Mouse (Mus musculus): ENCODE measurements at regions not wholly inside any gene's neighbourhood (a gene's known extent, or its start where the extent isn't known, plus 50 kb on each side); places are given as distances from the start of the nearest gene placed in this dataset.

- Histone ChIP-seq H3K9ac (ENCODE audit: low read depth, low read length) (no peak overlapping the region), H3K9me3 (ENCODE audit: control insufficient read depth, low read length) (no peaks in the 10 kb centered on the region), H3K36me3 (ENCODE audit: control insufficient read depth, insufficient read depth, low read length) (no peaks in the 10 kb centered on the region), H3K27ac (ENCODE audit: low read depth, low read length) (no peak overlapping the region), H3K4me1 (replicated peaks; ENCODE audit: control insufficient read depth, insufficient read depth, low read length) (no peaks in the 10 kb centered on the region), H3K4me3 (ENCODE audit: low read depth, low read length) (no peak overlapping the region), H3K27me3 (ENCODE audit: control insufficient read depth, insufficient read depth, low read length) (no peaks in the 10 kb centered on the region), H3K4me2 (replicated peaks; ENCODE audit: low read depth, low read length) (no peak overlapping the region)
- DNase-seq (ENCODE audit: low spot score), result peak; percentile 6
- no peak for ATAC-seq (ENCODE audit: low FRiP score)
- WGBS, result 77% methylated on average over 1 of the region's 1 CpGs
Observed at GRCm38 (mm10) chr15:70276838-70277237, 3557.5 kb upstream of the Gm6569 start.

- no peaks in the 10 kb centered on the region for H3K36me3 ChIP-seq (ENCODE audit: control insufficient read depth, insufficient read depth, low read length)
- H3K27ac ChIP-seq (ENCODE audit: low read depth, low read length), result no peak overlapping the region
- no peaks in the 10 kb centered on the region for H3K27me3 ChIP-seq (ENCODE audit: control insufficient read depth, insufficient read depth, low read length)
- ATAC-seq (ENCODE audit: low FRiP score) (no peak), DNase-seq (ENCODE audit: low spot score) (no peak)
- H3K9me3 ChIP-seq (ENCODE audit: control insufficient read depth, low read length), result no peaks in the 10 kb centered on the region
- no peaks in the 10 kb centered on the region for H3K4me1 ChIP-seq (replicated peaks; ENCODE audit: control insufficient read depth, insufficient read depth, low read length)
- WGBS, result 51% methylated on average over 2 of the region's 2 CpGs
- H3K4me2 ChIP-seq (replicated peaks; ENCODE audit: low read depth, low read length), result no peak overlapping the region
- H3K9ac ChIP-seq (ENCODE audit: low read depth, low read length), result no peak overlapping the region
- H3K4me3 ChIP-seq (ENCODE audit: low read depth, low read length), result no peak overlapping the region
Observed at GRCm38 (mm10) chr15:70321781-70322180, 3512.6 kb upstream of the Gm6569 start.

- Histone ChIP-seq H3K9ac (ENCODE audit: low read depth, low read length) (no peak overlapping the region), H3K4me1 (replicated peaks; ENCODE audit: control insufficient read depth, insufficient read depth, low read length) (no peaks in the 10 kb centered on the region), H3K27ac (ENCODE audit: low read depth, low read length) (no peak overlapping the region), H3K4me3 (ENCODE audit: low read depth, low read length) (no peak overlapping the region), H3K4me2 (replicated peaks; ENCODE audit: low read depth, low read length) (no peak overlapping the region), H3K27me3 (ENCODE audit: control insufficient read depth, insufficient read depth, low read length) (no peaks in the 10 kb centered on the region), H3K36me3 (ENCODE audit: control insufficient read depth, insufficient read depth, low read length) (no peaks in the 10 kb centered on the region), H3K9me3 (ENCODE audit: control insufficient read depth, low read length) (no peaks in the 10 kb centered on the region)
- 81% methylated on average over 1 of the region's 1 CpGs for WGBS
- DNase-seq (ENCODE audit: low spot score) (no peak), ATAC-seq (ENCODE audit: low FRiP score) (no peak)
Observed at GRCm38 (mm10) chr15:70339241-70339640, 3495.1 kb upstream of the Gm6569 start.

- ATAC-seq (ENCODE audit: low FRiP score) (no peak), DNase-seq (ENCODE audit: low spot score) (no peak)
- Histone ChIP-seq H3K9ac (ENCODE audit: low read depth, low read length) (no peak overlapping the region), H3K4me3 (ENCODE audit: low read depth, low read length) (no peak overlapping the region), H3K9me3 (ENCODE audit: control insufficient read depth, low read length) (no peaks in the 10 kb centered on the region), H3K27ac (ENCODE audit: low read depth, low read length) (no peak overlapping the region), H3K4me2 (replicated peaks; ENCODE audit: low read depth, low read length) (no peak overlapping the region), H3K36me3 (ENCODE audit: control insufficient read depth, insufficient read depth, low read length) (no peaks in the 10 kb centered on the region), H3K27me3 (ENCODE audit: control insufficient read depth, insufficient read depth, low read length) (no peaks in the 10 kb centered on the region), H3K4me1 (replicated peaks; ENCODE audit: control insufficient read depth, insufficient read depth, low read length) (no peaks in the 10 kb centered on the region)
Observed at GRCm38 (mm10) chr15:70341401-70341800, 3493.0 kb upstream of the Gm6569 start.

- Histone ChIP-seq H3K36me3 (ENCODE audit: control insufficient read depth, insufficient read depth, low read length) (no peaks in the 10 kb centered on the region), H3K4me2 (replicated peaks; ENCODE audit: low read depth, low read length) (no peak overlapping the region), H3K4me3 (ENCODE audit: low read depth, low read length) (no peak overlapping the region), H3K27me3 (ENCODE audit: control insufficient read depth, insufficient read depth, low read length) (no peaks in the 10 kb centered on the region), H3K27ac (ENCODE audit: low read depth, low read length) (no peak overlapping the region), H3K4me1 (replicated peaks; ENCODE audit: control insufficient read depth, insufficient read depth, low read length) (no peaks in the 10 kb centered on the region), H3K9me3 (ENCODE audit: control insufficient read depth, low read length) (no peaks in the 10 kb centered on the region), H3K9ac (ENCODE audit: low read depth, low read length) (no peak overlapping the region)
- no peak for DNase-seq (ENCODE audit: low spot score)
- ATAC-seq (ENCODE audit: low FRiP score), result no peak
- 89% methylated on average over 10 of the region's 10 CpGs for WGBS
Observed at GRCm38 (mm10) chr15:70357961-70358360, 3476.4 kb upstream of the Gm6569 start.

GRCm38 (mm10) chr15:70384631-70385030 lies 3449.7 kb upstream of the Gm6569 start:
- Histone ChIP-seq H3K27me3 (ENCODE audit: control insufficient read depth, insufficient read depth, low read length) (no peaks in the 10 kb centered on the region), H3K4me3 (ENCODE audit: low read depth, low read length) (no peak overlapping the region), H3K9ac (ENCODE audit: low read depth, low read length) (no peak overlapping the region), H3K27ac (ENCODE audit: low read depth, low read length) (no peak overlapping the region), H3K9me3 (ENCODE audit: control insufficient read depth, low read length) (no peaks in the 10 kb centered on the region), H3K4me1 (replicated peaks; ENCODE audit: control insufficient read depth, insufficient read depth, low read length) (no peaks in the 10 kb centered on the region), H3K36me3 (ENCODE audit: control insufficient read depth, insufficient read depth, low read length) (no peaks in the 10 kb centered on the region), H3K4me2 (replicated peaks; ENCODE audit: low read depth, low read length) (no peak overlapping the region)
- DNase-seq (ENCODE audit: low spot score) (no peak), ATAC-seq (ENCODE audit: low FRiP score) (no peak)
- 81% methylated on average over 1 of the region's 1 CpGs for WGBS

- no peaks in the 10 kb centered on the region for H3K4me1 ChIP-seq (replicated peaks; ENCODE audit: control insufficient read depth, insufficient read depth, low read length)
- H3K36me3 ChIP-seq (ENCODE audit: control insufficient read depth, insufficient read depth, low read length), result no peaks in the 10 kb centered on the region
- no peak overlapping the region for H3K27ac ChIP-seq (ENCODE audit: low read depth, low read length)
- H3K9me3 ChIP-seq (ENCODE audit: control insufficient read depth, low read length), result no peaks in the 10 kb centered on the region
- no peak for DNase-seq (ENCODE audit: low spot score)
- no peak overlapping the region for H3K9ac ChIP-seq (ENCODE audit: low read depth, low read length)
- ATAC-seq (ENCODE audit: low FRiP score), result no peak
- no peaks in the 10 kb centered on the region for H3K27me3 ChIP-seq (ENCODE audit: control insufficient read depth, insufficient read depth, low read length)
- H3K4me2 ChIP-seq (replicated peaks; ENCODE audit: low read depth, low read length), result no peak overlapping the region
- 80% methylated on average over 3 of the region's 3 CpGs for WGBS
- no peak overlapping the region for H3K4me3 ChIP-seq (ENCODE audit: low read depth, low read length)
Observed at GRCm38 (mm10) chr15:70416311-70416710, 3418.1 kb upstream of the Gm6569 start.

GRCm38 (mm10) chr15:70425566-70425965 lies 3408.8 kb upstream of the Gm6569 start:
- Histone ChIP-seq H3K9ac (ENCODE audit: low read depth, low read length) (no peak overlapping the region), H3K4me1 (replicated peaks; ENCODE audit: control insufficient read depth, insufficient read depth, low read length) (no peaks in the 10 kb centered on the region), H3K27ac (ENCODE audit: low read depth, low read length) (no peak overlapping the region), H3K27me3 (ENCODE audit: control insufficient read depth, insufficient read depth, low read length) (no peaks in the 10 kb centered on the region), H3K36me3 (ENCODE audit: control insufficient read depth, insufficient read depth, low read length) (no peaks in the 10 kb centered on the region), H3K9me3 (ENCODE audit: control insufficient read depth, low read length) (no peaks in the 10 kb centered on the region), H3K4me3 (ENCODE audit: low read depth, low read length) (no peak overlapping the region), H3K4me2 (replicated peaks; ENCODE audit: low read depth, low read length) (no peak overlapping the region)
- WGBS, result 67% methylated on average over 1 of the region's 1 CpGs
- no peak for ATAC-seq (ENCODE audit: low FRiP score)
- DNase-seq (ENCODE audit: low spot score), result no peak

All from hindbrain, embryonic 11.5 days (tissue).